Mouse (Mus musculus) neural tube, embryonic 11.5 days (tissue): ENCODE measurements around the gene Cnih2. TPM values are rescaled to one million over a fixed set of nuclear protein-coding genes. Genes with fewer than 3 reads are reported as not detected.
"Not testable (repeated sequence)": the region's sequence is repeated elsewhere in the genome, so short reads cannot be mapped to it uniquely, and the experiment has no call there.

Experiments
- ATAC-seq: fragments of 200-750 bp; cut with Nextera tagmentation; 2 replicates; pipeline ENCODE4 v1.8.0; 2017; ENCODE audit warnings: moderate number of reproducible peaks, mild to moderate bottlenecking, moderate TSS enrichment, moderate library complexity; ENCODE audit not compliant: insufficient read depth, low FRiP score, low TSS enrichment
- DNase-seq: peaks from one replicate; pipeline ENCODE4 v3.0.0-alpha.2; 2015; ENCODE audit warnings: low spot score
- H3K27ac ChIP-seq: fragments of 300-500 bp; sonication (generic); 2 replicates; pipeline ENCODE4 v1.5.1; 2014; ENCODE audit warnings: low read depth, mild to moderate bottlenecking, low read length
- H3K27me3 ChIP-seq: fragments of 300-500 bp; sonication (generic); 2 replicates; pipeline ENCODE4 v1.6.1; 2014; ENCODE audit warnings: mild to moderate bottlenecking, low read length, mixed read lengths; ENCODE audit not compliant: control insufficient read depth, insufficient read depth
- H3K36me3 ChIP-seq: fragments of 300-500 bp; sonication (generic); 2 replicates; pipeline ENCODE4 v1.6.1; 2014; ENCODE audit warnings: mild to moderate bottlenecking, low read length, moderate library complexity, mixed read lengths; ENCODE audit not compliant: control insufficient read depth, insufficient read depth
- H3K4me1 ChIP-seq: fragments of 300-500 bp; sonication (generic); 2 replicates; pipeline ENCODE4 v1.6.1; 2014; ENCODE audit warnings: low read length, mixed read lengths; ENCODE audit not compliant: control insufficient read depth, insufficient read depth
- H3K4me2 ChIP-seq: fragments of 300-500 bp; sonication (generic); 2 replicates; pipeline ENCODE4 v1.6.1; 2014; ENCODE audit warnings: low read depth, mild to moderate bottlenecking, moderate library complexity
- H3K4me3 ChIP-seq: fragments of 300-500 bp; sonication (generic); 2 replicates; pipeline ENCODE4 v1.5.1; 2014; ENCODE audit warnings: low read depth, low read length
- H3K9ac ChIP-seq: fragments of 300-500 bp; sonication (generic); 2 replicates; pipeline ENCODE4 v1.6.1; 2014; ENCODE audit warnings: mild to moderate bottlenecking, low read length
- H3K9me3 ChIP-seq: fragments of 300-500 bp; sonication (generic); 2 replicates; pipeline ENCODE4 v1.6.1; 2016; ENCODE audit warnings: low read length; ENCODE audit not compliant: control insufficient read depth
- WGBS: fragments of 180-500 bp; shearing (Covaris S2); extraction: QIAGEN DNeasy Blood & Tissue Kit; methylation state at CpG from one replicate; pipeline ENCODE4 v1.1.7; 2014; 5-methylcytosine and 5-hydroxymethylcytosine counted together
- polyA plus RNA-seq: library from polyadenylated mRNA; unstranded; fragments of >200 nt; fragmentation: Nextera tagmentation; extraction: Ambion mirVana; gene quantifications from 2 replicates; pipeline ENCODE4 v1.2.1, GENCODE M21; 2014

Cnih2 gene
- polyA plus RNA-seq, 1 experiment from 2014 or later: 127 TPM

- Histone ChIP-seq H3K4me2 (peak within 1 kb of the TSS; percentile 83), H3K9me3 (no peaks in the 10 kb centered on the region), H3K27ac (peak within 1 kb of the TSS; percentile 64; the same call in 1 of the 2 replicates), H3K9ac (peak within 1 kb of the TSS; percentile 69), H3K4me1 (peaks cover 11% of the 10 kb centered on the region), H3K36me3 (peaks cover 4% of the 10 kb centered on the region), H3K4me3 (peak within 1 kb of the TSS; percentile 83), H3K27me3 (peaks cover 34% of the 10 kb centered on the region)
- DNase-seq (peak; percentile 92), ATAC-seq (peak; percentile 95)
- under 1% methylated on average over 58 of the region's 58 CpGs for WGBS
Measured at GRCm38 (mm10) chr19:5087884-5088728, 10.2 kb downstream of the Cnih2 start, which contains the start of gene Yif1a. Gene Yif1a (plus strand): TSS chr19:5088538.

- not testable (repeated sequence) for H3K27ac ChIP-seq, ATAC-seq, H3K9ac ChIP-seq, H3K4me2 ChIP-seq, H3K9me3 ChIP-seq, H3K36me3 ChIP-seq, H3K4me3 ChIP-seq, DNase-seq
- Histone ChIP-seq H3K27me3 (peaks cover 50% of the 10 kb centered on the region), H3K4me1 (peaks cover 11% of the 10 kb centered on the region)
- 48% methylated on average over 4 of the region's 4 CpGs for WGBS
Measured at GRCm38 (mm10) chr19:5086533-5086932, 11.8 kb downstream of the Cnih2 start.

DNA sequence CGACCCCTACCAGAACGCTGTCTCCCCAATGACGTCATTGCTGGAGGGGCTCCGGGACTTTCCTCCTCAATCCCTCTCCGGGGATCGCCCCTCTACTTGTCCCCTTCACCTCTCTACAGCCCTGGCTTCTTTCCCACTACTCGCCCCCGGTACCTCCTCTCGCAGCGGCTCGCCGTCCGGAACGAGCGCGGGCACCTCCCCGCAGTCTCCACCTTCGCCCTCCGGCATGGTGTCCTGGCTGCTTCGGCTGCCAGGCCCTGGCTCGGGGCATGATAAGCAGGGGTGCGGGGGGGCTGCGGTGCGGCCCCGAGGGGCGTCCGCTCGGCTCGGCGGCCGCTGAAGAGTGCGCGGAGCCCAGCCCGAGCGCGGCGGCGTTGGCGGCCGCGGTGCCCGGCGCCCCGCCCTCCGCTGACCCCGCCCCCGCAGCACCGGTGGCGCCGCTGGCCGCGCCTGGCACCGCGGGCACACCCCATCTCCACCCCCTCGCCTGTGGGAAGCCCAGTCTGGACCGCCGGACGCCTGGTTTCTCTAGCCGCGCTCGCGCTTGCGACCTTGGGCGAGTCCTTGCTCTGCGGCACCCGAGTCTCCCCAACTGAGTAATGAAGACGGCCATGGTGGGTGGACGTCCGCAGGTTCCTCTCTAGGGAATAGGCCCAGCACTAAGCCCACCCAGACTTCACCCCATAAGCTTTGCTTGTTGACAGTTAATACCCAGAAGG is 13.0 kb downstream of the Cnih2 start, which contains the start of gene Tmem151a:
Gene Tmem151a, minus strand, starts transcription at position 387 of the 719 bp plus-strand sequence.
- H3K9me3 ChIP-seq: no peaks in the 10 kb centered on the region
- WGBS: under 1% methylated on average over 59 of the region's 69 CpGs
- no peak within 1 kb of the TSS for H3K27ac ChIP-seq
- peaks cover 61% of the 10 kb centered on the region for H3K27me3 ChIP-seq
- DNase-seq (peak; percentile 16), ATAC-seq (no peak)
- H3K9ac ChIP-seq: peak within 1 kb of the TSS; percentile 42
- H3K4me2 ChIP-seq: peak within 1 kb of the TSS; percentile 61
- H3K4me1 ChIP-seq: peaks cover 11% of the 10 kb centered on the region
- no peaks in the 10 kb centered on the region for H3K36me3 ChIP-seq
- peak within 1 kb of the TSS; percentile 42 for H3K4me3 ChIP-seq

DNA sequence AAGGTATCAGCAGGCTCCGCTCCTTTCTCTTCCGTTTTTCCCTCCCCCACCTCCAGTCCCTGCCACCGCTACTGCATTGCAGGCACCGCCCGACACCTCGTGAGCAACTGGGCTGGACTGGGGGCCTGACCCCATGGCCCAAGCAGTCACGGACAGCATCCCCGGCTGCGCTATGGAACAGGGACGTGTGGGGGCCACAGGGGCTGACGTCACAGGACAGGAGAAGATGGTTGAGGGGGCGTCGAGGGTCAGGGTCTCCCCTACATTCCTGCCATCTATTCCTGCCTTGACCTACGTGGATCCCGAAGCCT is 13.5 kb downstream of the Cnih2 start:
- 5% methylated on average over 15 of the region's 15 CpGs for WGBS
- H3K9me3 ChIP-seq: no peaks in the 10 kb centered on the region
- no peak overlapping the region for H3K9ac ChIP-seq
- no peaks in the 10 kb centered on the region for H3K36me3 ChIP-seq
- DNase-seq: no peak
- H3K27me3 ChIP-seq: peaks cover 65% of the 10 kb centered on the region
- ATAC-seq: no peak
- peak overlapping the region; percentile 61 for H3K4me2 ChIP-seq
- H3K27ac ChIP-seq: no peak overlapping the region
- H3K4me3 ChIP-seq: peak overlapping the region; percentile 42
- H3K4me1 ChIP-seq: peaks cover 11% of the 10 kb centered on the region

DNA sequence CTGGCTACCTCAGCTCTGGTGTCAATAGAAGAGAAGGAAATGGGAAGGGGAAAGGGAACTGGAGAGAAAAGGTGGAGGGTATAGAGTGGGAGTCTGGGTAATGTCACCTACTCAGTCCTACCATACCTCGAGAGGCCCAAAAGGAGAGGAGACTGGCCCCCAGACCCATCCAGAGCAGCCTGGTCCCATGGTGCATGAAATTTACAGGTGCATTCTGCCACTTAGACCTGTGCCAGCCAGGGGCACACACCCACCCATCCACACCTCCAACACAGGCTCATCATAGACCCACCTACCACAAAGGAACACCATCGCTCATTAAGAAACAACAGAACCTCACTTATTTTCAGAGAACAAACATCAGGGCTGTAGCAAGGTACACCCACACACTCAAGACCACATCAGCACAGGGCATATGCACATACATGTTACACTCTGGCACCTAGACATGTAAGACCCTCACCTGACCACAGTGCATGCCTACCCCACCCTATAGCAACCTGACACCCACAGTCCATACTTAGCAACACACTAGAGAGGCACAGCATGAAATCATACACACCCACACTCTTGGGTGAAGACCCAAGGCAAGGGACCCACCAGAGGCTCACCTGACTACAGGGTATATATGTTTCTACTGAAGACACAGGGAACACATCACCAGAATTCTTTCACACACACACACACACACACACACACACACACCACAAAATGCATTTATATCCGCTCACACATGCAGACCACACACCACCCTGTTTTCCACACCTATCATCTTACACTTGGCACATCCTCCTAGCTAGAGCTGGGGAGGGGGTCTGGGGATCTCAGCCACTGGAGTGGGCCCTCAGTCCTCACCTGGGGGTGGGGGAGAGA is 14.1 kb downstream of the Cnih2 start:
- Histone ChIP-seq H3K9ac (no peak overlapping the region), H3K36me3 (no peaks in the 10 kb centered on the region), H3K9me3 (no peaks in the 10 kb centered on the region), H3K4me1 (peaks cover 9% of the 10 kb centered on the region), H3K4me2 (no peak overlapping the region; the same call in 1 of the 2 replicates), H3K27ac (no peak overlapping the region), H3K27me3 (peaks cover 65% of the 10 kb centered on the region), H3K4me3 (no peak overlapping the region)
- DNase-seq: no peak
- WGBS: 75% methylated on average over 3 of the region's 3 CpGs
- ATAC-seq: no peak

GRCm38 (mm10) chr19:5082596-5082995 is 15.7 kb downstream of the Cnih2 start:
- H3K9me3 ChIP-seq: no peaks in the 10 kb centered on the region
- no peak overlapping the region for H3K4me2 ChIP-seq

GRCm38 (mm10) chr19:5082005-5082404 is 16.3 kb downstream of the Cnih2 start:
- H3K4me3 ChIP-seq: no peak overlapping the region
- WGBS: 67% methylated on average over 18 of the region's 18 CpGs
- no peaks in the 10 kb centered on the region for H3K36me3 ChIP-seq
- H3K27me3 ChIP-seq: peaks cover 65% of the 10 kb centered on the region
- H3K4me2 ChIP-seq: no peak overlapping the region
- H3K27ac ChIP-seq: no peak overlapping the region
- H3K4me1 ChIP-seq: no peaks in the 10 kb centered on the region
- DNase-seq: no peak
- no peak overlapping the region for H3K9ac ChIP-seq
- no peak for ATAC-seq
- H3K9me3 ChIP-seq: no peaks in the 10 kb centered on the region

More at GRCm38 (mm10) chr19:5082596-5082995, 15.7 kb downstream of the Cnih2 start:
- 74% methylated on average over 24 of the region's 24 CpGs for WGBS
- Histone ChIP-seq H3K4me3 (no peak overlapping the region), H3K27ac (no peak overlapping the region), H3K36me3 (no peaks in the 10 kb centered on the region), H3K9ac (no peak overlapping the region), H3K4me1 (peaks cover 4% of the 10 kb centered on the region), H3K27me3 (peaks cover 65% of the 10 kb centered on the region)
- DNase-seq: no peak
- no peak for ATAC-seq

DNA sequence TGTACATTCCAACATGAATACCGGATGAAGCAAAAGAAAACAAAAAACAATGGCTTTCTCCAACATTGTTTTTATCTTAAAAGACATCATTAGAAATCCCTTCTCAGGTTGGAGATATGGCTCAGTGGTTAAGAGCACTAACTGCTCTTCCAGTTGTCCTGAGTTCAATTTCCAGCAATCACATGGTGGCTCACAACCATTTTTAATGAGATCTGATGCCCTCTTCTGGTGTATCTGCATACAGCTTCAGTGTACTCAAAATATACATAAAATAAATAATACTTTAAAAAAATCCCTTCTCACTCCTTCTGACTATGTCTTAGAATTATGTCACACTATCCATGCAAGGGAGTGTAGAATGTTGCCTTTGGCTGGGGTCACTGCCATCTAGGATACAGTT is 19.0 kb downstream of the Cnih2 start:
- Histone ChIP-seq H3K4me1 (no peaks in the 10 kb centered on the region), H3K27me3 (peaks cover 42% of the 10 kb centered on the region)

More for the DNA sequence above, 19.0 kb downstream of the Cnih2 start:
- DNase-seq (no peak), ATAC-seq (no peak)
- Histone ChIP-seq H3K36me3 (no peaks in the 10 kb centered on the region), H3K9me3 (no peaks in the 10 kb centered on the region), H3K9ac (no peak overlapping the region), H3K4me2 (no peak overlapping the region), H3K27ac (no peak overlapping the region), H3K4me3 (no peak overlapping the region)
- 90% methylated on average over 1 of the region's 1 CpGs for WGBS
